Mouse (Mus musculus) T-cell, adult 2 months (primary cell): Measurements from ENCODE around the gene Mrpl50.
"Not testable (repeated sequence)": the region's sequence is repeated elsewhere in the genome, so short reads cannot be mapped to it uniquely, and the experiment has no call there.

ENCODE experiments used
- DNase-seq: peaks from one replicate; pipeline ENCODE4 v3.0.0; 2022; ENCODE audit warnings: low spot score

Gene Mrpl50

GRCm38 (mm10) chr4:49509183-49509582 lies 11.7 kb downstream of the Mrpl50 start:
- no peak for DNase-seq

GRCm38 (mm10) chr4:49506386-49506785 lies 14.5 kb downstream of the Mrpl50 start, which contains the start of gene Baat:
Baat (minus strand) TSS chr4:49506557.
- DNase-seq: no peak

GRCm38 (mm10) chr4:49503563-49503962 lies 17.3 kb downstream of the Mrpl50 start:
- DNase-seq: no peak

GRCm38 (mm10) chr4:49485934-49486650 lies 34.8 kb downstream of the Mrpl50 start:
- not testable (repeated sequence) for DNase-seq

- no peak for DNase-seq
Observed at GRCm38 (mm10) chr4:49485442-49485841, 35.5 kb downstream of the Mrpl50 start.

- no peak for DNase-seq
Observed at GRCm38 (mm10) chr4:49480896-49481295, 40.0 kb downstream of the Mrpl50 start.

GRCm38 (mm10) chr4:49480104-49480760 lies 40.7 kb downstream of the Mrpl50 start:
- no peak for DNase-seq

GRCm38 (mm10) chr4:49479035-49479434 lies 41.9 kb downstream of the Mrpl50 start:
- DNase-seq: not testable (repeated sequence)

- no peak for DNase-seq
Observed at GRCm38 (mm10) chr4:49478118-49478877, 42.6 kb downstream of the Mrpl50 start.

GRCm38 (mm10) chr4:49474583-49474982 lies 46.3 kb downstream of the Mrpl50 start:
- no peak for DNase-seq

- DNase-seq: no peak
Observed at GRCm38 (mm10) chr4:49473435-49474100, 47.3 kb downstream of the Mrpl50 start, which contains the start of gene Acnat1. Acnat1 (minus strand) TSS chr4:49473912.

- no peak for DNase-seq
Observed at GRCm38 (mm10) chr4:49469435-49470151, 51.3 kb downstream of the Mrpl50 start.

- DNase-seq: no peak
Observed at GRCm38 (mm10) chr4:49467360-49467759, 53.5 kb downstream of the Mrpl50 start.
